Mouse (Mus musculus) forebrain, embryonic 15.5 days (tissue): ENCODE measurements around the gene Il1rn. TPM values are rescaled to one million over a fixed set of nuclear protein-coding genes. Genes with fewer than 3 reads are reported as not detected.

Experiments used
- ATAC-seq: fragments of 200-750 bp; cut with Nextera tagmentation; replicated peaks from 2 replicates; pipeline ENCODE4 v1.8.0; 2017; ENCODE audit warnings: mild to moderate bottlenecking, moderate TSS enrichment, moderate library complexity
- H3K27ac ChIP-seq: fragments of 300-500 bp; sonication (generic); replicated peaks from 2 replicates; pipeline ENCODE4 v1.5.1; 2015; ENCODE audit warnings: mild to moderate bottlenecking, inconsistent platforms
- H3K27me3 ChIP-seq: fragments of 300-500 bp; sonication (generic); 2 replicates; pipeline ENCODE4 v1.6.1; 2015; ENCODE audit warnings: inconsistent platforms
- H3K36me3 ChIP-seq: fragments of 300-500 bp; sonication (generic); 2 replicates; pipeline ENCODE4 v1.6.1; 2015; ENCODE audit warnings: mild to moderate bottlenecking, inconsistent platforms
- H3K4me1 ChIP-seq: fragments of 300-500 bp; sonication (generic); 2 replicates; pipeline ENCODE4 v1.6.1; 2015; ENCODE audit warnings: inconsistent platforms
- H3K4me2 ChIP-seq: fragments of 300-500 bp; sonication (generic); replicated peaks from 2 replicates; pipeline ENCODE4 v1.6.1; 2015; ENCODE audit warnings: mild to moderate bottlenecking, inconsistent platforms
- H3K4me3 ChIP-seq: fragments of 300-500 bp; sonication (generic); 2 replicates; pipeline ENCODE4 v1.5.1; 2015; ENCODE audit warnings: mild to moderate bottlenecking, inconsistent platforms
- H3K9ac ChIP-seq: fragments of 300-500 bp; sonication (generic); replicated peaks from 2 replicates; pipeline ENCODE4 v1.6.1; 2015; ENCODE audit warnings: mild to moderate bottlenecking, inconsistent platforms
- H3K9me3 ChIP-seq: fragments of 300-500 bp; sonication (generic); 2 replicates; pipeline ENCODE4 v1.6.1; 2016; ENCODE audit warnings: inconsistent platforms
- WGBS: fragments of 180-500 bp; shearing (Covaris S2); methylation state at CpG from one replicate; pipeline ENCODE4 v1.1.7; 2015; ENCODE audit warnings: mixed read lengths; 5-methylcytosine and 5-hydroxymethylcytosine counted together
- polyA plus RNA-seq: library from polyadenylated mRNA; unstranded; fragments of >200 nt; fragmentation: Nextera tagmentation; extraction: Ambion mirVana; gene quantifications from 2 replicates; pipeline ENCODE4 v1.2.1, GENCODE M21; 2015

Il1rn gene
- polyA plus RNA-seq, 1 experiment from 2014 or later: 0.15 TPM

GRCm38 (mm10) chr2:24384393-24384792 lies 47.7 kb downstream of the Il1rn start:
- Histone ChIP-seq H3K9me3 (no peaks in the 10 kb centered on the region), H3K4me2 (no peak overlapping the region), H3K36me3 (no peaks in the 10 kb centered on the region), H3K4me3 (no peak overlapping the region), H3K4me1 (no peaks in the 10 kb centered on the region), H3K9ac (no peak overlapping the region), H3K27me3 (no peaks in the 10 kb centered on the region), H3K27ac (no peak overlapping the region)
- no peak for ATAC-seq

DNA sequence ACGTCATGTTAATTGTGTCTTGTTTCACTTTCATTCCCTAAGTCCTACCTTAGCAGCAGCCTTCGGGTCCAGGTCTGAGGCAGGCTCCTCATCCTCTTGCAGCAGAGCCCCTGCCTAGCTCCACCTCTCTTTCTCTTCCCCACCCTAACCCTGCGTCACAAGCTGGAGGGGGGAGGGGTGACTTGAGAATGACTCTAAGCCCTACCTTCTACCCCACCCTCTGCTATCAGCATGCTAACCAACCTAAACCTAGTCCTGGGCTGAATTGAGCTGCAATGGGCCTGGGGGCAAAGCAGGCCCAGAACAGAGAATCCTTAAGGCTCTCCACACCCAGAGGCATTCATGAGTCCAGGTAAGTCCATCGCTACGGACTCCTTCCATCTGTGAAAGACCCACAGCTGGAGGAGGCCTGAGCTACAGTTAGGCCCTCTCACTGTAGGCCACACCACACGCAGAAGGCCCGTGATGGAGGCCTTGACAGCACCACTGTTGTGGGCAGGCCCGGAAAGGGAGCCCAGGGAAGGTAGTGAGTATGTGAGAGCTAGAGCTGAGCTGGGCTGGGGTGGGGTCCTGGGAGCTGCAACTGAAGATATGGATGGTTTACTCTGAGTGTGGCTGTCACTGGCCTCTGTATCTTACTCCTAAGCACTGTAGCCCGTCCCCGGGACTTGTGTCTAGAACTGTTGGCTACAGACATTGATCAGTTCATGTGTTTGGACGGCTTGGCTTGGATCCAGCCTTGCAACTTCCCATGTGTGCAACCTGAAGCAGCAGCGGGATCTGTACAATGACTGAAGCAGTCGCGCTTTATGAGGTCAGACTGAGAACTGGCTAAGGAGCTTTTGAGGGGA lies 48.7 kb downstream of the Il1rn start:
- H3K4me2 ChIP-seq: no peak overlapping the region
- no peaks in the 10 kb centered on the region for H3K9me3 ChIP-seq
- no peak overlapping the region for H3K27ac ChIP-seq
- H3K27me3 ChIP-seq: no peaks in the 10 kb centered on the region
- no peak overlapping the region for H3K4me3 ChIP-seq
- no peak overlapping the region for H3K9ac ChIP-seq
- no peak for ATAC-seq
- 81% methylated on average over 14 of the region's 14 CpGs for WGBS
- no peaks in the 10 kb centered on the region for H3K4me1 ChIP-seq
- H3K36me3 ChIP-seq: no peaks in the 10 kb centered on the region

DNA sequence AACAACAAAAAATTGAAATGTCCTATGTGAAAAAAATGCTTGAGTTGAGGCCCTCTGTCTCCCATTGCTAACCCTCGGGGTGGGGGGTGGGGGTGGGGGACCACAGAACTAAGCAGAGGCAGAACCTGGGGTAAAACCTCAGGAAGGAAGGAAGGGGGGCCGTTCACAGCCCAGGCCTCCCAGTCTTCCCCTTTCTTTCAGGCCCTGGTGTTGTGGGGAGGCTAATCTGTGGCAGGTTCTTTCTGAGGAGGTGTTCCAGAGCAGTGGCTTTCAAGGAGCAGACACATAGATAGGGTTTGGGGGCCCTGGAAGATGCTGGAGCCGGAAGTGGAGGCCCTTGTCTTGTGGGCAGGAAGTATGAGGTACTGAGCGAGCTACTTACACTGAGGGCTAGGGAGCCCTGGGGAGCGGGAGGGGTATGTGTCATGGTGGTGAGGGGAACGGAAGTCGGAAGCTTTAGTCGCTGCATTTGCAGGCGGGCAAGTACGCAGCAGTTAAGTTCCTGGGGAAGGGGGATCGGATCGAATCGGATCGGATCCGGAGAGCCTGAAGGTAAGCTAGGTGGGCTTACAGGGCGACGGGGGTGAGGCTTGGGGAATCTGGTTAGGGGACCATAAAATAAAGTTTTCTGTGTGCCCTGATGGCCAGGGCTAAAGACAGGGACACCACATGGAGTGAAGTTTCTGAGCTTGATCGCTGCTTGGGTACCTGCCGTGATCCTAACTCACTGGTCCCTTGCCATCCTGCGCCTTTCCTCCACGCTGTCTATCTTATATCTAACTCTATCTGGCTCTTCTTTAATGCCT lies 49.7 kb downstream of the Il1rn start:
- no peak overlapping the region for H3K9ac ChIP-seq
- no peak overlapping the region for H3K4me2 ChIP-seq
- WGBS: 92% methylated on average over 21 of the region's 21 CpGs
- no peaks in the 10 kb centered on the region for H3K9me3 ChIP-seq
- no peak for ATAC-seq
- no peaks in the 10 kb centered on the region for H3K4me1 ChIP-seq
- H3K27me3 ChIP-seq: no peaks in the 10 kb centered on the region
- no peak overlapping the region for H3K4me3 ChIP-seq
- H3K36me3 ChIP-seq: no peaks in the 10 kb centered on the region
- H3K27ac ChIP-seq: no peak overlapping the region

DNA sequence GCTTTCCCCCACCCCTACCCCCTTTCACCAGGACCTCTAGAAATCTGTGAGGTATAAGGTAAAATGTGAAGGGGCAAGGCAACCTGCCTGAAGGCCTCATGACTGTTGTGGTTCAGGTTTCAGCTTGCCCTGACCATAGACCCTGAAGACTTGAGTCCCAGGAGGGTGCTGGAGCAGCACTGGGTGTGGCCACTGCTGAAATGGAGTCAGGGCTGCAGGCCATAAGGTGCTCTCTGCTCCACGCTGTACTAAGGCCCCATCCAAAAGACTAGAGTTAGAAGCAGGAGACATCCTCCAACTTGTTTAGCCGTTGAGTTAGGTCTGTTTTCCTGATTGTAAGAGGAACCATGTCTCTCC lies 50.3 kb downstream of the Il1rn start:
- Histone ChIP-seq H3K9ac (no peak overlapping the region), H3K4me1 (no peaks in the 10 kb centered on the region), H3K4me2 (no peak overlapping the region), H3K9me3 (no peaks in the 10 kb centered on the region), H3K36me3 (no peaks in the 10 kb centered on the region), H3K4me3 (no peak overlapping the region), H3K27ac (no peak overlapping the region), H3K27me3 (no peaks in the 10 kb centered on the region)
- WGBS: 87% methylated on average over 2 of the region's 2 CpGs
- ATAC-seq: no peak

- Histone ChIP-seq H3K27ac (no peak overlapping the region), H3K27me3 (no peaks in the 10 kb centered on the region), H3K4me1 (no peaks in the 10 kb centered on the region), H3K9me3 (no peaks in the 10 kb centered on the region), H3K4me3 (no peak overlapping the region), H3K9ac (no peak overlapping the region), H3K4me2 (no peak overlapping the region), H3K36me3 (no peaks in the 10 kb centered on the region)
- ATAC-seq: no peak
- WGBS: 92% methylated on average over 4 of the region's 4 CpGs
These were observed 51.0 kb downstream of the Il1rn start for GRCm38 (mm10) chr2:24387361-24388283.

GRCm38 (mm10) chr2:24393251-24393650 lies 56.6 kb downstream of the Il1rn start:
- Histone ChIP-seq H3K27me3 (no peaks in the 10 kb centered on the region), H3K27ac (no peak overlapping the region), H3K4me3 (no peak overlapping the region), H3K9ac (no peak overlapping the region), H3K4me1 (no peaks in the 10 kb centered on the region), H3K9me3 (no peaks in the 10 kb centered on the region), H3K4me2 (no peak overlapping the region), H3K36me3 (no peaks in the 10 kb centered on the region)
- WGBS: 87% methylated on average over 2 of the region's 2 CpGs
- no peak for ATAC-seq

DNA sequence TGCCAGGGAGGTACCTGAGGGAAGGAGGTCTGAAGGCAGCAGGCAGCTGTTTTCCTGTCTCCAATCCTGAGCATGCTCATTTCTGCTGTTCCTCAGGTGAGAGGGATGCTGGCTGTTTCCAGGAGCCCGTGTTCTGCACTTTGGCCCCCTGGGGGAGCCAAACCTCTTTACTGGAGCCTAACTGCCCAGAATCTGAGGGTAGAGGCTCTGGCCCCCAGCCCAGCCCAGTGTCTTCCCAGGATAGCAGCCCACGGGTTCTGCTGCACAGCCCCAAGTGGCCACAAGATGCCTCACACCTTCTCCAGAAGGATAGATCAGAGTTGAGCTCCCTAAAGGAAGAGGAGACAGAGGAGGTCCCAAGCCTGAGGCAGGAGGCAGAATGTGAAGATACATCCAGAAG lies 60.5 kb downstream of the Il1rn start:
- WGBS: 12% methylated on average over 2 of the region's 2 CpGs
- no peak overlapping the region for H3K4me3 ChIP-seq
- H3K9ac ChIP-seq: no peak overlapping the region
- no peaks in the 10 kb centered on the region for H3K27me3 ChIP-seq
- H3K4me2 ChIP-seq: no peak overlapping the region
- no peak overlapping the region for H3K27ac ChIP-seq
- H3K9me3 ChIP-seq: no peaks in the 10 kb centered on the region
- no peaks in the 10 kb centered on the region for H3K36me3 ChIP-seq
- ATAC-seq: no peak
- no peaks in the 10 kb centered on the region for H3K4me1 ChIP-seq

DNA sequence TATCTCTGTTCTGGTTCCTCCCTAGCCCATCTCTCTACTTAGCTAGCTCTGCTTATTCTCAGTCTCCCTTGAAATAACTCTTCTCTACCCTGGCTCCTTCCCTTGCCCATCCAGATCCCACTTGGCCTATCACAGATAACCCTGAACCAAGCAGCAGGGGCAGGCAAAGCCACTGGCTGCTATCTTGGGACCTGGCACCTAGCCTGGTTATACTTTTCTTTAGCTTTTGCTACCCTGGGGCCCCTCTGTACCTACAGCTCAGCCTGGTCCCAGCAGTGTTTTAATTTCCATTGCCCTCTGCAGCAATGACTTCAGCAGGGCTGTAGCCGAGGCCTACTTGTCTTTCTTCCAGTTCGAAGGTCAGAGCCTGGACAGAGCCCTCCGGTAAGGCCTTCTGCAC lies 64.1 kb downstream of the Il1rn start:
- H3K4me3 ChIP-seq: no peak overlapping the region
- no peak overlapping the region for H3K9ac ChIP-seq
- no peaks in the 10 kb centered on the region for H3K9me3 ChIP-seq
- H3K27me3 ChIP-seq: no peaks in the 10 kb centered on the region
- no peak overlapping the region for H3K4me2 ChIP-seq
- 0 out of 2 replicates have a peak, but pooled peaks cover 5% of the 10 kb centered on the region for H3K4me1 ChIP-seq
- WGBS: 90% methylated on average over 3 of the region's 3 CpGs
- H3K27ac ChIP-seq: no peak overlapping the region
- no peak for ATAC-seq
- no peaks in the 10 kb centered on the region for H3K36me3 ChIP-seq

Other genes starting within 250 kb of the Il1rn start
- gene Tbpl2, start 240.3 kb upstream of the Il1rn start, polyA plus RNA-seq: not detected in 2 replicates
- not detected in 2 replicates for gene Il1f8, start 183.7 kb upstream of the Il1rn start, polyA plus RNA-seq
- not detected in 2 replicates for gene Il1f9, start 150.4 kb upstream of the Il1rn start, polyA plus RNA-seq
- not detected in 2 replicates for gene Il1f6, start 121.4 kb upstream of the Il1rn start, polyA plus RNA-seq
- gene Il1f5, start 59.9 kb upstream of the Il1rn start, polyA plus RNA-seq: not detected in 2 replicates
- not detected in 2 replicates for gene Il1f10, start 45.7 kb upstream of the Il1rn start, polyA plus RNA-seq
- 0.28 and 0.59 TPM in 2 replicates for gene Psd4, start 30.7 kb downstream of the Il1rn start, polyA plus RNA-seq
- 0.26 and 0.33 TPM in 2 replicates for gene Pax8, start 138.7 kb downstream of the Il1rn start, polyA plus RNA-seq